Mouse (Mus musculus) C2C12 (cell line): ENCODE data around the gene Prkg1.
"Not testable (repeated sequence)": the region's sequence is repeated elsewhere in the genome, so short reads cannot be mapped to it uniquely, and the experiment has no call there.

ENCODE experiments used
- CEBPB ChIP-seq: IDR thresholded peaks from one replicate; pipeline ENCODE4 v1.6.1; 2011; ENCODE audit warnings: low read depth, mild to moderate bottlenecking, control low read depth, moderate library complexity
- CTCF ChIP-seq: IDR thresholded peaks from one replicate; pipeline ENCODE4 v1.5.1; 2011; ENCODE audit not compliant: control insufficient read depth, insufficient read depth, insufficient read length
- USF1 ChIP-seq: IDR thresholded peaks from one replicate; pipeline ENCODE4 v1.6.1; 2011; ENCODE audit warnings: low read depth, mild to moderate bottlenecking, control low read depth, moderate library complexity

- TF ChIP-seq CTCF, CEBPB, USF1: not testable (repeated sequence)
These were observed 545.6 kb downstream of the Prkg1 start for GRCm38 (mm10) chr19:31219261-31219660.
